Mouse (Mus musculus) E14TG2a.4 (cell line): ENCODE results near the gene Sh3pxd2b.

Experiments
- CTCF ChIP-seq: conservative IDR thresholded peaks from 2 replicates; pipeline ENCODE4 v1.5.1; 2014; ENCODE audit warnings: low read length
- POU5F1 ChIP-seq: IDR thresholded peaks from 2 replicates; pipeline ENCODE4 v1.6.1; 2014; ENCODE audit warnings: low read length, borderline replicate concordance

DNA sequence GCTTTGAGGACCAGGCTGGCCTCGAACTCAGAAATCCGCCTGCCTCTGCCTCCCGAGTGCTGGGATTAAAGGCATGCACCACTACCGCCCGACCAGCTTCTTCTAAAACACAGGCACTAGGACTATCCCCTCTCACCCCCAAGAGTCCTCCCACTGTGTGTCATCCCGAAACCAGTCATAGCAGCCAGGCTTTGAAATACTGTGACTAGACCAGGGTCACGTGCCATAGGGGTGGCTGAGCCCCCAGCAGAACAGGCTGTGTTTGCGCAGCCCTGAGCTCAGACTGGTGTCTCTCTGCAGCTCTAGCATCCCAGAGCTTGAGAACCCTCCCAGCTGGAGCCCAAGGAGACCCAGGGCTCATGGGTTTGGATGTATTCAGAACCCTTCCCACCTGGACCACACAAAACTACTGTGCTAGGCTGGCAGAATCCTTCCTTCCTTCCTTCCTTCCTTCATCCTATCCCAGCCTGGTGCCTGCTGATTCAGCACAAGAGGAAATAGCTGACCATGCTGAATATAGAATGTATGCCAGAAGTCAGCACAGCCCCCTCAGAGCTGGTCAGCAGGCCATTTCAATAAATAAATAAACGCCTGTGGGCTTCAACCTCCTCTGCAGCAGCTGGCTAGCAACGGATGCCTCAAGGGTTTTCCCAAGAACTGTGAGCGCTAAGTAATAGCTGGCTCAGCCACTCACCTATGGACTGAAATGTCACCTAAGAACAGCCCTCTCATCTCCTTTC, 62.4 kb downstream of the Sh3pxd2b start:
- TF ChIP-seq CTCF (no peak), POU5F1 (no peak)
